Mouse (Mus musculus): ENCODE results near the gene Btnl10.

Gene Btnl10

DNA sequence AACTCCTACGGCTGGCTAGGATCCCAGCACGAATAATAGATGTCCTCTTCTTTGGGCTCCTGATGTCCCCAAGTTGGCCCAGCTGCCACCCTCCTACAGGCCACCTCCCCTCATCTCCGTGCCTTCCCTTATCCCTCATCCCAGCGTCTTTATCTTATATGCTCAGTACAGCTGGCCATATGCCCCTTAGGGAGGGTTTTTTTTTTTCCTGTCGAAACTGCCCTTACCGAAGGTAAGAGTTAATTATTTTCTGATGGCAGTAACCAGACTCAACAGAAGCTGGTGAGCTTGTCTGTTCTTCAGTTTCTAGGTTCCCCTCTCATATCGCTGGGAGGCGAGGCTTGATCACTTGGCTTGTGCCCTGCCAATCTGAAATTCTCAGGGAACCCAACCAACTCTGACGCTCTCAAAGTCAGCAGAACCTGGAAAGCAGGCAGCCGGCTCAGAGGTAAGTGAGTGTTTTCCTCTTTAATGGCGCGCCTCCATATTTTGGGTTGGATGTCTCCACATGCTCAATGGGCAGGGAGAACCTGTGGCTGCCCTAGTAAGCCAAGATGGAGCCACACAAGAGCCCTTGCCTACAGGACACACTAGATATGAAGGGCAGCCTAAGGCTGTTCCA is at the start of gene Btnl10:
Gene Btnl10 (plus strand): TSS at position 164 of the 622 bp plus-strand sequence.
- DNase-seq = no peak

DNA sequence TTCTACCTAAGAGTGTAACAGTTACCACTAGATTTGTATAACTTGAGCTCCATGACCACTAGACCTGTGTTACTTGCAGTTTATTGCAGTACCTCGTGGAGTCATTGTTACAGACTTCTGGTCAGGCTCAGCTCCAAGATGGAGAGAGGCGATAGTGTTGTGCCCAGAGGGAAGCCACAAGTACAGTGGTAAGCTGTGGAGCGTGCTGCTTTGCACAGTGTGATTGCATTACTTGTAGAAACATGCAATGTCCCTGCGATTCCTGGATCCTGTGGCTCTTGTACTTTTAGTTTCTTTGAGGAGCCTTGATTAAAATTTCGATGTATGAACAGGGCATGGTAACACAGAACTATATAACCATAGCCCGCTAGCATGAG is 49.8 kb upstream of the Btnl10 start:
- no peak for DNase-seq

DNA sequence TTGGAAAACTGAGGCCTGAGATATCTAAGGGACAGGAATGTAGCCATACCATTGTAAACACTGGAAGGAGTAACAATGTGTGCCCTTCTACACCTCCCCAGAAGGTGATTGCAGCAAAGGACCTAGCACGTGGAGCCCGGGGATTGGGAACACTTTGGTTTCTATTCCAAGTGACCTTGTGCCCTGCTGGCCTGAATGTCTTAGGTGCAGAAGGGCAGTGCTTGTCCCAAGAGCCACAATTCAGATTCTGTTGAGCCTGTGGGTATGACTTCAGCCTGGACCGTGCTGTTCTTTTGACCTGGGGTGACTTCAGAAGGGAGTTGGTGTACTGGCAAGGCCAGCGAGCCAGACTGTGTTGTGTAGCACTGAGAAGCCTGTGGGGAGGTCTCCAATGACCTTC is 46.7 kb upstream of the Btnl10 start:
- DNase-seq = no peak

DNA sequence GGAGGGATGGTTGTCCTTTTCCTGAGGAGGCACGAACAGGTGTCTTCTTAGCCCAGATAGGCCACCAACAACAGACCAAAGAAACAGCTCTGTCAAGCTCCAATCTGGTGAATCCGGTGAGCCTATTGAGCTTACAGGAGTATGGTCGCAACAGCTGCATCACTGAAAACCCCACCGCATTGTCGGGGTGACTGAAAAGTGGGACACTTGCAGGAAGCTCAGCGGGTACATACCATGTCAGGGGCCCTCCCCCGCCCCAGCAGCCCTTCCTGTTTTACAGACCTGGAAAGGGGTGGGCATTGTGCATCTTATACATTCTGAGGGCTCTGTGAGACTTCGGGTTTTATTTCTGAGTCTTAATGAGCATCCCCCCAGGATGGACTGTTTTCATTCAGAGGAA is 34.0 kb upstream of the Btnl10 start:
- no peak for DNase-seq

DNA sequence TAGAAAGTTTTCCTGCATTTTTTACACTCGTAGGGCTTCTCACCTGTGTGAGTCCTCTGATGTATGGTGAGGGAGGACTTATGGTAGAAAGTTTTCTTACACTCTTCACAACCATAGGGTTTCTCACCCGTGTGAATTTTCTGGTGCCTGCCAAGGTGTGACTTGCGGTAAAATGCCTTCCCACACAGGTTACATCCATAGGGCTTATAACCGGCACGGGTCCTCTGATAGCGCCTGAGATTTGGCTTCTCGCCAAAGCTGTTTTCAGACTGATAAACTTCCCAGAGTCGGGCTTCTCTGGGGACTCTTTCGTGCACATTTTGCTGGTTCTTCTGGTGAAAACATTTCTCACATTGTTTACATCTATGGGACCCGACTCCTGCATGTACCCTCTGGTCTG is 27.2 kb upstream of the Btnl10 start:
- no peak for DNase-seq

DNA sequence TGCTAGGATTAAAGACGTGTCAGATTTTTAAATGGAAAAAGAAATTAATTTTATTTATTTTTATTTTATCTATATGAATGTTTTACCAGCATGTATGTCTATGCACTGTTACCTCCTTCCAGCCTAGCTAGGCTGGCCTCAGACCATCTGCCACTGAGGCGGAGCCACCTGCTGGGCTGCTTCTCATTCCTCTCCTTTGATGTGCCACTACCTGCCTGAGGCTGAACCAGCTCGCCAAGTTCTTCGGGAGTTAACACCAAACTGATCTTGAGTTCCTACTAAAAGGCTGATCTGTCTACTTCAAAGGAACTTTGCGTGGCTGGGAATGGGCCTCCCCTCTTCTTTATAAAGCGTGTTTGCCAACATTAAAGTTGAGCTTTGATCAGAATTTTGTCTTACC is 23.3 kb upstream of the Btnl10 start:
- no peak for DNase-seq

DNA sequence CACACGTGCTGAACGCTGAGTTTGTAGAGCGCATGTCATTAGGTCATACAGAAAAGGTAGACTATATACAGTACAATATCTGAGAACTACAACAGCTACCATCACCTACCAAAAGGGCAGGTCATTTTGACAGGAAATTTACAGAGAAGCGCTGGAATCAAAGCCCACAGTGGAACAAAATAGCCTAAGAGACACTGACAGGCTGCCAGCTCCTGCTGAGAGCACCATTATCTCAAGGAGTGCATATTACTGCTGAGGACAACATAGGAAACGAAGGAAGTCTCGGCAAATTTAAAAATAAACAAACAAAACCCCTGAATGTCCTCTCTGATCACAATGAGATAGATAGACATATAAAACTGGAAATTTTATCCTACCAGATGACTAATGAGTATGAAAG is 20.2 kb upstream of the Btnl10 start:
- no peak for DNase-seq

DNA sequence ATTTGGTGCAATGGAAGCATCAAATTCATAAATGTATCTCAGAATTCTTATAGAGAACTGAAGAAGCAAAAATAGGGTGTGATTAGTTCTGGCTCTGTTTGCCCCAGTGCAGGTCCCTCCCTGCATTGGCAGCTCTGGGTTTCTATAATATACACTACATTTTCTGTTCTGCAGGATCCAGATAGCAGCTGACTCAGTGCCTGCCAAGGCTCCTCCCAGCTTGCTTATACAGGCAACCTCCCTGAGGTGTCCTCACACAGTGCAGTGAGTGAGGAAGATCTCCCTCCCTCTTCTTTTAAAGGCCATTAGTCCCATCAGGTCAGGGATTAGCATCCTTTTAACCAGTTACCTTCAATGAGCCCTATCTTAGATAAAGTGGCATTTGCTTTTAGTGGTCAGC is 16.6 kb upstream of the Btnl10 start:
- no peak for DNase-seq

DNA sequence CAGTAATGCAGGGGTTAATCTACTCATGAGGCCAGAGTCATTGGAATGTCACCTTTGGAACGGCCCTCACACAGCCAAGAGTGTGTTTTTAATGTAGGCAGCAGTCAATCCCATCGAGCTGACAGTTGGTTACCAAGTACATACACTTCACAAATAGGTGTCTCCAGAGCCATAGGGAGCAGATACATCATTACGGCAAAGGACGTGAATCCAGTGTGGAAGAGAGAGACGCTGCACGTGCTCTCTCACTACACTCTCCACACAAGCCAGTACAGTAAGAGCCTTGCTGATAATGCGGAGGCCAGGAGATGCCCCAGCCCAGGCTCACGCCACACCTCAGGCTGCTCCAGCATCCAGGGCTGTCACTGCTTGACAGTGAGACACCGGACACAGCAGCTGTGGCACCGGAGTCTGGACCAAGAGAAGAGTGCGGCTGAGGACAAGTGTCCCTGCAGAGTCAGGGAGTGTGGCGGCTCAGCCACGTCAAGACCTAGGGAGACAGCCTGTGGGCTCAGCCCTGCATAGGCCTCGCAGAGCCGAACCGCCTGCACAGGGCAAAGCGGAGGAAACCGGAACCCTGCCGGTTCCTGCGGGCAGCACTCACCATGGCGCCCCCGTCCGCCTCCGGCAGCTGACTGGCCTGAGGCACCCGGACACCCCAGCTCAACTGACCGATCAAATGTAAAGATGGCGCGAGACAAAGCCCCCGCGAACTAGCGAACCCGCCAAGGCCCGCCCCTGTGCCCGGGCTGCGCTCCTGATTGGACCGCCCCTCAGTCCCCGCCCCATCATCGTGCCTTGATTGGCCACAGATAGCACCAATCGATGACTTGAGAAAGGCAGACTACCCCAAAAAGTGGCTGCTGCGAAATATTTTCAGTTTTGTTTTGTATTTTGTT is 13.9 kb upstream of the Btnl10 start, which contains the start of gene Zfp39:
Gene Zfp39 (minus strand): TSS at position 715 of the 899 bp plus-strand sequence.
- DNase-seq = peak; percentile 96

DNA sequence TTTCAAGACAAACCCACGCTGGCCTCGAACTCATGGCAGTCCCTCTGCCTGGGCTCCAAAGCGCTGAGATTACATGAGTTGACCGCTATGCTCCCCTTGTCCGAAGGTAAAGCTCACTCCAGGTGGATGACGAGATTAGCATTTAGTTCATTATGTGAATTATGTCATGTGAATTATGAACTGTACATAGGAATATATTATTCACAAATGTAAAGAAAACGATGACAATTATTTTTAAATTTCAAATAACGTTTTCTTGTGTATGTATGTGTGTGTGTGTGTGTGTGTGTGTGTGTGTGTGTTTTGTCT is 13.3 kb upstream of the Btnl10 start:
- no peak for DNase-seq

DNA sequence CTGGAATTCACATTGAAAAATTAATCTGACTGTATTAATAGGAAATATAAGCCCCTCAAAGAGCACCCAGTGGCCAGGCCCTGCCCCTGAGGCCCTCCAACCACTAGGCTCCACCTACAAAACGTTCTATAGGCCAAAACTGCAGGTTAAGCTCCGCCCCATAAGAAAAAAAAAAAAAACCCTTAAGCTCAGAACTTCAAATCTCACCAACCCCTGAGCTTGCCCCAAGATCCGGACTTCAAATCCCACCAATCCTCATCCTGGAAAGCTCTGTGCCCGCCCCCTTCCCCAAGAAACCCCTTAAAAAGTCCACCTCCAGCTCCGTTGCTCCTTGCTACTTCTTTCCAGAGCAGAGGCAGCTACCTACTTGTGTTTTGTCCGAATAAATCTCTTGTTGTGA is 12.9 kb upstream of the Btnl10 start:
- DNase-seq = peak; percentile 56

DNA sequence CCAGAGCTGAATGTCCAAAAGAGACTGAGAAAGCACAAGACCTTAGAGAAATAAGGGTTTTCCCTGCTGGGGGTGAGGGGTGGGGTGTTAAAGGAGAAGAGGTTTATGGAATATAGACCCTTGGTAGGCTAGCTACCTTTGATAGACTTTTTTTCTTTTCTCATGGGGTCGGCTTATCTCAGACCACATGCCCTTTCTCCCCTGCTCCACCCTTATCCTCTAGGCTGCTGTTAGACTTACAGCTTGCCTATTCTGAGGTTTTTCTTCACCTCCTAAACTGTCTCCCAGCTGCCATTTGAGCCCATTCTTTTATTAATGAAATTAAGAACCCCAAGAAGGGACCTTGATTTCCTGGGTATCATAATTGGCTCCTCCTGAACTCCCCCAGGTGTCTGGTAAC is 3.9 kb upstream of the Btnl10 start:
- no peak for DNase-seq

DNA sequence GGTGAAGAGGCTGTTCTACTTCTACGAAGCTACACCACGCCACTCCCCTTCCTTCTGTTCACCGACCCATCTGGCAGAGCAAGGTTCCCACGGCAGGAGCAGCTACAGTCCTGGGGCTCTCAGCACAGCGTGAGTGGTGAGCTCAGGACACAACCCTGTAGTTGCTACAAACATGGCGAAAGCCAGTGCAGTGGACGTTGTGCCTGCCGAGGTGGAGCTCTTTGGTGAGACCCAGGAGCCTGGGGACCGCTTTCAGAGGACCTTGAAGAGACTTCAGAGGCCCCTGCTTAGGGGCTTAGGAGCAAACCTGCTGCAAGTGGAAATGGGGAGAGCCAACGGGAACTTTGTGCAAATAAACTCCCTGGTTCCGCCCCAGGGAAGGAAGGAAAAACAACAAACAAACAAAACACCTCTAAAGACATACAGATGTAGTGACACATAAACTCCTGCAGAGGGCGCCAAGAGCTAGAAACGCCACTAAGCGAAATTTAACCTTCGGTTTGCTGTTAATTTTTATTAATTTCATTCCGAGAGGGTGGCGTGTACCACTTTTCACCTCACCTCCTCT is 3.2 kb upstream of the Btnl10 start:
- peak; percentile 60 for DNase-seq

DNA sequence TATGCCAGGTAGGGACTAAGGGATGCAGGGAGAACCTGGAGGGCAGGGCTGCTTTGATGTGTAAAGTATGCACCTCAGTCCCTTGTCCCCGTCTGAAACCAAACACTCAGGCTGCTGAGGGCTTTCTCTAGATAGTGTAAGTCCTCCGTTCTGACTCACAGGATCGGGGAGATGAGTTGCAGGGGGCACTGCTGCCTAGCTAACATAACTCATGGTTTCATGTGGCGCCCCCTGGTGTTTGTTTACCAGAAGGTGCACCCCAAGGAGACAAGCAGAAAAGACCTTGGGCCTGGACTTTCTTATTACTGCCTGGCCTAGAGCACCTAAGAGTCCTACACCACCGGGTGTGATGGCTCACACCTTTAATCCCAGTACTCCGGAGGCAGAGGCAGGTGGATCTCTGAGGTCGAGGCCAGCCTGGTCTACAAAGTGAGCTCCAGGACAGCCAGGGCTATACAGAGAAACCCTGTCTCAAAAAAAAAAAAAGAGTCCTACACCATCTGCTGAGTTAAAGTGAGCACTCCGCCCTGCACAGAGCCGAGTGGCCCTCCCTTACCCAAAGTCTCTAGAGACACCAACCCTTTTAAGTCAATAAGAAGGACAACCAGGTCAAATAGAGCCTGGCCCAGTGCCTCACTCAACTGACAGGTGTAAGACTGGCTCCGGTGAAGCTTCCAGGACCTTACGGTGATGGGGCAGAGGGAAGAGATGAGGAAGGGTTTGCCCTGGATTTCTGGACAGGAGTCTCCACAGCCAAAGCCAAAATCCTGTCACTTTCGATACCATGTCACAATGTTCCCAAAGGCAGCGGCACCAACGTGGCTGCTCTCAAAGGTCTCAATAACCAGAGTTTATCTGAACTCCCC is 596 bp upstream of the Btnl10 start:
- peak; percentile 58 for DNase-seq

DNA sequence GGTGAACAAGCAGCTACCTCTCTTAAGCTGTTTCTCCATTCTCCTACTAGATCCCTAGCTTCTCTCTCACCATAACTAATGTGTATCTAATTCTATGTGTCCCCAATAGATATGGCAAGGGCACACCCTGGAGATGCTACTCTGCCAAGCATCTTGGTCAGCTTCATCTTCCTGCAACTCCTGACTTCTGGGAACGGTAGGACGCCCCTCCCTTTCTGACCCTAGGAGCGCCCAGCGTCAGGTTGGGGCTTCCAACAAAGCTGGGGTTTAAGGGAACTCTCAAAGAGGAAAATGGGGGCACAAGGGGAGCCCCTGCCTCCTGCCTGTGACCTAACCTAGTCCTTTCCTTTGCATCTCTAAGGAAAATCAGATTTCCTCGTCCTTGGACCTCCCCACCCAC is 1.1 kb downstream of the Btnl10 start:
- DNase-seq = no peak

DNA sequence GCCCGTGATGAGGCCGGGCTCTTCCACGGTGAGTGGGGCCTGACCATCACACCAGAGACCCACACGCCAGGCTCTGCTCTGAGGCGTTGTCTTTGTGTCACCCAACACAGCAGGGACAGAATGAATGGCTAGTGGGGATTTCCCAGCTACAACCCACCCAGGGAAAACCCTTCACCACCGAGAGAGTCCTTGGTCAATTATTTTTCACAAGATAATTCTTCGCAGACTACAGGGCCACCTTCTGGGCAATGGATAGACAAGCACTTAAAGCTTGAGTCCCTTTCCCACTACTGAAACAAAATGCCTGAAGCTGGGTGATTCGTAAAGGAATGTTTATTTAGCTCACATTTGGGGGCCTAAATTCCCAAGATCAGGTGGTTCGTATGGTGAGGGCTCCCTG is 4.7 kb downstream of the Btnl10 start:
- DNase-seq = no peak

DNA sequence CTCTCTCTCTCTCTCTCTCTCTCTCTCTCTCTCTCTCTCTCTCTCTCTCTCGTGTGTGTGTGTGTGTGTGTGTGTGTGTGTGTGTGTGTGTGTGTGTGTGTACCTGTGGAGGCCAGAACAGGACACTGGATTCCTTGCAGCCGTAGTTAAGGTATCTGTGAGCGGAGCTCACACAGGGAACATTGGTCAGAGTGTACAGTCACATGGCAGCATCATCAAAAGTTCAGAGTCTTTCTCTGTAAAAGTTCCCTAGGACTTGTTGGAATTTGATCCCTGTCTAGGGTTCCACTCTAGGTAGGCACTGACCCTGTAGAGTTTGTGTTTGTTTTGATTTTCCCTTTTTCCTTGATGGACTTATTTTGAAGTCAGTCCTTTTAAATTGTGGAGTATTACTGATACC is 8.9 kb downstream of the Btnl10 start:
- no peak for DNase-seq

DNA sequence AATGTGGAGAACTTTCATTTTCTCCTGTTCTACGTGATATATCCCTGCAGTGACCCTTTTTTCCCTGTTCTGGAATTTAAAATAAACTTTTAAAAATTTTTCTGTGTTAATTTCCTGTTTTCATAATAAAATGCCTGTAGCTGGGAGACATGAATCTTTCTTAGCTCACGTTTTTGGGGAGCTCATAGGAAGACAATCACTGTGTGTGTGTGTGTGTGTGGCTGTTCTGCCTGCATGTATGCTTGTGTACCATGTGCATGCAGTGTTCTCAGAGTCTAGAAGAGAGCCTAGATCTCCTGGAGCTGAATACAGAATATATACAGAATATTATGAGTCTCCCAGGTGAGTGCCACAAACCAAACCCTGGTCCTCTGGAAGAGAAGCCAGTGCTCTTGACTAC is 9.3 kb downstream of the Btnl10 start:
- DNase-seq = no peak

DNA sequence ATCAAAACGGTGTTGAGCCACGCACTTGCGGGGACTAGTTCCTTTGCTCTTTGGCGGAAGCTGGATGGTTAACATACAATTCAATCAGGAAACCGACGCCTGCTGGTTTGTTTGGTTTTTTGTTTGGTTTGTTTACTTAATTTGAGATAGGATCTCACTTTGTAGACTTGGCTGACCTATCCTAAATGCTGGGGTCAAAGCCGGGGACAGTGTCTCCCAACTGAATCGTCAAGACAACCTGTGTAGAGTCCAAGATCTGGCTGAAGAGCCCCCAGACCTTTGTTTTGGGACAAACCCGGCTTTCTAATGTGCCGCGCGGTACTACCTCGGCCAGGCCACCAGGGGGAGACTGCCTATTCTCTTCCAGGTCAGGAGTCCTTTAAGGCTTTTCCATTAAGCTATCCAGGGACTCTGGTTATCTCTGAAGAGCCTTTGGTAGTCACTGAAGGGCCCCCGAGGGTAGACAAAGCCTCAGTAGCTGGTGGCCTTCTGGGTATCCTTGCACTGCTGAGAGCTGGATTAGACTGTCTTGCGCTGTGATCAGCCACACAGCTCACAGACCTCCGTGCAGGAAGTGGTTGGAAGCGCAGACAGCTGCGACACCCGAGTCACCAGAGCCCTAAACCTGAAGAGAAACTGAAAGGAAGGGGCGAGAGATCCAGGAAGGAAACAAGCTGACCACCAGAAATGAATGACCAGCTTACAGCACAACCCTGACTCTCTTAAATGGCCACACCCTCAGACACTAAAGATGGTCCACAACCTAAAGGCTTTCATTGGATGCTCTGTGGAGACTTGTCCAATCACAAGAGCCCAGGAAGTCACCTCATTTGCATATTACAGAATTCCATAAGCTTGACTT is 10.3 kb downstream of the Btnl10 start:
- peak; percentile 79 for DNase-seq

DNA sequence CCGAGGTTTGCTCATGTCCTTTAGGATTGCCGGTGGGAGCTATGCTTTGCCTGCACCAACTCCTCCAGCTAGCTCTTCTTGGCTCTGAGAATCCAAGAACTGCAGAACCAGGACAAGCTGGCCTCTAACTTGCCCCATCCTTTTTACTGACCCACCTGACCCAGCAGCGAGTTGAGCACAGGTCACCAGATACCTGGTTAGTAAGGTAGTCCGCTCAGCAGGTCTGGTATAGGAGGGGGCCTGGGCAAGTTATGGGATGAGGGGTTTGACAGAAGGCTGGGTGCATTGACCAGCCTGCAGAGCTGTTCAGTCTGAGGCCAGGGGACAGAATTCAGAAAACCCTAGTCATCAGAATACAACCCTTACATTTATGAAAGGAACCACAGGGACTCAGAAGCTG is 11.3 kb downstream of the Btnl10 start:
- DNase-seq = no peak

DNA sequence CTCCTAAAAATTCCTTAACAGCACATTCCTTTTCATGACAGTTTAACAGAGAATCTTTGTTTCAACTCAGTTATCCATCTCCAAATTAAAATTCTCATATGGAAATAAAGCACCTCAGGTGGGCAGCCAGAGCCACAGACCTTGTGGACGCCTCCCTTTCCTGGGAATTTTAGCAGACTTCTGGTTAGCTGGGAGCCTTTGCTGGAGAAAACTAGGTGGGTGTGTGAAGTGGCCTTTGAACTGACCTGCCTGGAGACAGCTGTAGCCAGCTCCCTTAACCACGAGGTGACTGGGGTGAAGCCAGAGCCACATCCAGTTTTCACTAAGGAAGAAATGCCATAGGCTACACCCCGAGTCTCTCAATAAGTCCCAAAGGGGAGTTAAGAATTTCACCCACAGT is 11.9 kb downstream of the Btnl10 start:
- DNase-seq = no peak

DNA sequence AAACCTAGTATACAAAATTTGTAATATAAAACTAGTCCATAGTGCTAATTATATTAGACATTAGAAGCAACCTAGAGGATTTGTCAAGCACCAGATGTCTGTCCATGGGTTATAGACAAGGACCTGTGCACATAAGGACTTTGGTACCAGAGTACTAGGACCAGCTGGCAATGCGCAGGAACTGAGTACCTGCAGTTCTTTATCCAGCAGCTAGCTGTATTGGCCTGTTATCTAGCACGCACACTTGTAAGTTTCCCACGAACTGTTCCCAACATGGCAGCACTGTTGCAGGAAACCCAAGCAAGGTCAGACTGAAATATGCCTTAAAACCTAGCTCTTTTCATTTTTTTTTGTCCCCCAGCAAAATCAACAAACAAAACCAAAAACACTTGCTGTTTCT is 12.5 kb downstream of the Btnl10 start:
- DNase-seq = no peak
